Mouse (Mus musculus) testis, postnatal 14 days (tissue): ENCODE measurements around the gene Lhpp.
"Not testable (repeated sequence)": the region's sequence is repeated elsewhere in the genome, so short reads cannot be mapped to it uniquely, and the experiment has no call there.

Experiments
- DNase-seq: peaks from one replicate; pipeline ENCODE4 v3.0.0; 2021; ENCODE audit warnings: low spot score

Lhpp gene

GRCm38 (mm10) chr7:132646514-132646913, 36.1 kb downstream of the Lhpp start:
- DNase-seq, result no peak

DNA sequence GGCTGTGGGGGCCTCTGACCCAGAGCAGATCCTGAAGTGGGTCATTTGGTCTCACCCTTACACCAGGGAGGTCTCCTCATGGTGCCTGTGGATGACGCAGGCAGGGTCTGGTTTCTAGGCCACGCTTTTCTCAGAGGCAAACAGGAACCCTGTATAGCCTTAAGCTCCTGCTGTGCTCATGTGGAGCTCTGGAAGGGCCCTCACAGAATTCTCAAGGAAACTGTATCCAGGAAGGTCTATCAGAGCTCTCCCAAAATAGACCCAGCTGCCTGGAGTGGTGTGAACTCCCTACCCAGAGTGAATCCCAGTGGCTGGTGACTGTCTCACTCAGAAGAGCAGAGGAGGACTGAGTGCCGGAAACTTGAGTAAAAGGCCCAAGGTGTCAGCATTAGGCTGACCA, 44.0 kb downstream of the Lhpp start:
- DNase-seq, result no peak

GRCm38 (mm10) chr7:132656075-132656474, 45.6 kb downstream of the Lhpp start:
- peak; percentile 69 for DNase-seq

- peak; percentile 69 for DNase-seq
Measured at GRCm38 (mm10) chr7:132656548-132656947, 46.1 kb downstream of the Lhpp start.

DNA sequence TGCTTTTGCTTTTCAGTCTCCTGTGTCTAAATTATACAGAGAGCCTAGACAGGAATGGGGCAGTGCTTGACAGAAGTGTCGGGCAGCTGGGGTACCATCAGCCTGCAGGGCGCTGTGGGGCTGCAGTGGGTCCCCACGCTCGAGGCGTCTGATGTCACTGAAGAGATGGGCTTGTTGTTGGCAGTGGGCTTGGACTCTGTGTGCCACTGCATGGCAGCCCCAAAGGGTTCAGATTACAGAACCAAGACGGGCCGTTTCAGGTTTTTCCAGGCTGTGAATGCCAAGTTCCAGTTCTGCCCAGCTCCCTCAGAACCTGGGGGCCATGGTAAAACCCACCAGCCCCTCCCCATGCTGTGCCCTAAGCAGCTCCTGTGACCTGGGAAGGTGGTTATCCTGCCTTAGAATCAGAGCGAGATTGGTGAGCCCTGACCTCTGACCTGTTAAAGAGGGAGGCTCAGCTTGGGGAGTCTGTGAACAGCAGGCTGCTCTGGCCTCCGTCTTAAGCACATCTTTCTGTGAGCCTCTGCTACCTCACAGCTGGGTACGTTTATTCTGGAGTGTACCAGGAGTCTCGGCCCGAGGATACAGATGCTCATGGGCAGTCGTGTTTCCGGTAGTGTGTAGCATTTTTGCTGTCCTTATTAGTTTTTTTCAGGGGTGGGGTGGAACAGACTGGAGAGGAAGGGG, 47.1 kb downstream of the Lhpp start:
- DNase-seq, result no peak

DNA sequence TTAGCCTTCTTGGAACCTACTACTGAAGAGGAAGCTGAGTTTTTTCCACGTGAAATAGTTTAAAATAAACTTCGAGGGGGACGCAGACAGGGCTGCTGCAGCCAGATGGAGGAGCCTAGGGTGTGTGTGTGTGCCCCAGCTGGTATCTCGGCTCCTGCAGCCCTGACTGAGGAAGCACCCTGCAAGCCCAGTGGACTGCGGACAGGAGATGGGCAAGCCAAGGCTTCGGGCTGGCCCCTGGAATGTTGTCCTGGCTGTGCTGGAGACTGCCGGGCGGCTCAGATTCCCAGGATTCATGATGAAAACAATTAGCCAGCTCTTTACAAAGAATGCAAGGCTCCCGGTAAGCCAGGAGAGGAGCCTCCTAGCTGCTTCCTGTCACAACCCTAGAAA, 47.6 kb downstream of the Lhpp start:
- no peak for DNase-seq

- no peak for DNase-seq
Measured at GRCm38 (mm10) chr7:132658688-132659087, 48.2 kb downstream of the Lhpp start.

DNA sequence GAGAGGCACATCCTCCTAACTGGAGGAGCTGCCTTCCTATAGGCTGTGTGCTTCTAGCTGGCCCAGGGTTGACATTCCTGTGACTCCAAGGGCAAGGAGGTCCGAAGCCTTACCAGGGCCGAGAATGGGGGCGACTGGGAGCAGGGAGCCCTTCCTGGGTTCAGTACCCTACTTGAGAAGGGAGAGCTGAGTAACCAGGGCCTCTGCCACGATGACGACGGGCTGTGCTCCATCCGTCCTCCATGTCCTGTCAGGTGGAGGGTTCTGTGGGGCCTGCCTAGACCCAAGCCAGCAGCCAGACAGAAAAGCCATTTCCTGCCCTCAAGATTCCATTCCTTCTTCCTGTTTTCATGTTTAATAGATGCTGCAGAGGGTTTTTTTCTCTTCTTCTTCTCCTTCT, 49.2 kb downstream of the Lhpp start:
- DNase-seq, result no peak

DNA sequence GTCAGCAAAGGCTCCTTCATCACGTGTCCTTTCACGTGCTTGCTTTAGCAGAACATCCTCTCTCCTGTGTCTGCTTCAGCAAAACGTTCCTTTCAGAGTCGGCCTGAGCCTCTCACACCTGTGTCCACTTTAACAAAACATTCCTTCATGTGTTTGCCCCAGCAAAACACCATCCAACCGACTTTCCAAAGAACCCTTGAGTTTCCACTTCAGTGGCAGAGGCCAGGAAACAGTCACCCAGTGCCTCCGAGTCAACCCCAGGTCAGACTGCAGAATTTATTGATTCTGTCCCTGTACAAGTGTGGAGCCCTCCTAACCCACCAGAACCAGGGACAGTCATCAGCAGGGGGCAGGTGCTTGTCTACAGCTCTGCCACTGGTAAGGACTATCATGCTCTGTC, 52.4 kb downstream of the Lhpp start:
- not testable (repeated sequence) for DNase-seq

- no peak for DNase-seq
Measured at GRCm38 (mm10) chr7:132664815-132665214, 54.4 kb downstream of the Lhpp start.

DNA sequence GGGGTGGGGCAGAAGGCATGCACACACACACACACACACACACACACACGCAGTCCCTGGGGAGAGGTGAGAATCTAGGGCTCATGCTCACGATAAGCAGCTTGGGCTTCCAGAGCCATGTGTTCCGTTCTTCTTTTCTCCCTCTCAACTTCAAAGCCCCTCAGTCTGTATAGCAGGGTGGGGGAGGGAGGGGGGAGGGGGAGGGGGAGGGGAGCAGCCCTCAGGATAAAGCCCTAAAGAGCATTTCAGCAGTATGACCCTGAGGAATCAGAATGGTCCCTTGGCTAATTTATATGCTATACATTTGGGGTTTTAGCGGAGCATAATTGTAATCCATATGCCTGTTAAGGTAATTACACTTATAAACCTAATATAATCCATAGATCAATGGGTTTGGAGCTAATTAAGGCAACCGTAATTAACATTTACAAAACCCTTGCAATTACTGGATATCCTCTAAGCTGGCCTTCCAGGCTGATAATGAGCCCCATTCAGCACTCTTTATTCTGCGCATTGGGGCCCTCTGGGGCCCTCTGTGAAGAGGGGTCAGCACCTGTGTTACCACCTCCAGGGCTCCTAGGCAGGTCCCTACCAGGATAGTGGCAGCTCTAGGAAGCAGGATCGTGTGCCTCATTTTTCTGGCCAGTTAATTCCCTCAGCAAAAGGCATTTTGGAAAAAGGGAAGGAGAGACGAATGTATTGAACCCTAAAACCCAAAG, 55.4 kb downstream of the Lhpp start:
- DNase-seq, result no peak

- no peak for DNase-seq
Measured at GRCm38 (mm10) chr7:132666516-132666915, 56.1 kb downstream of the Lhpp start.

DNA sequence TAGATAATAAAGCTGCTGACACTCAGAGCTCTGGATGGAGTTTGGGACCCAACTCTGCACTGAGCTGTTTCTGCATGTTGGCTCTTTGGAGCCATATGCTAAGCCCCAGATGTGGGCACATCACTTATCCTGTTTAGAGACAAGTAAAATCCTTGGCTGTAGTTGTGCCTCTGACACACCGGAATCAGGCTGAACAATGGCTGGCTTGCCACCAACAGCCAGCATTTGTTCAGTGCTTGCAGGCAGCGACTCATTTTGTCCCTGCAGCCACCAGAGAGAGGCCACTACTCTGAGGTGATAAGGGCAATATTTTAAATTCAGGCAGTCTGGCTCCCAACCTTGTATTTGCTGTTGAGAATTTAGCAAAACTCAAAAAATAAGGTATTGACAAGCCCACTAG, 58.2 kb downstream of the Lhpp start:
- no peak for DNase-seq

GRCm38 (mm10) chr7:132669999-132670862, 59.8 kb downstream of the Lhpp start:
- DNase-seq, result no peak

DNA sequence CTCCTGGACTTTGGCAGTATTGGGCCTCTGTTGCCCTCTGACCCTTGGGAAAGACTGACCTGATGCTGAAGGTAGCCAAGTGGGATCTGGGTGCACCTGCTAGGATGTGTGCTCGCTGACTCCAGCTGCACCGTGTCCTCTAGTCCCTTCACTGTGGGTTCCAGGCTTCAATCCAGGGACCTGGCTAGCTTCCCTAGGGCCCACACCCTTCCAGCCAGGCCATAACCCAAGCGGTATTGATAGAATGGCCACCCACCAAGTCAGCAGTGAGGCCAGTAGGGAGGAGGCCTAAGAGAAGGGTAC, 60.4 kb downstream of the Lhpp start:
- DNase-seq, result peak; percentile 67

DNA sequence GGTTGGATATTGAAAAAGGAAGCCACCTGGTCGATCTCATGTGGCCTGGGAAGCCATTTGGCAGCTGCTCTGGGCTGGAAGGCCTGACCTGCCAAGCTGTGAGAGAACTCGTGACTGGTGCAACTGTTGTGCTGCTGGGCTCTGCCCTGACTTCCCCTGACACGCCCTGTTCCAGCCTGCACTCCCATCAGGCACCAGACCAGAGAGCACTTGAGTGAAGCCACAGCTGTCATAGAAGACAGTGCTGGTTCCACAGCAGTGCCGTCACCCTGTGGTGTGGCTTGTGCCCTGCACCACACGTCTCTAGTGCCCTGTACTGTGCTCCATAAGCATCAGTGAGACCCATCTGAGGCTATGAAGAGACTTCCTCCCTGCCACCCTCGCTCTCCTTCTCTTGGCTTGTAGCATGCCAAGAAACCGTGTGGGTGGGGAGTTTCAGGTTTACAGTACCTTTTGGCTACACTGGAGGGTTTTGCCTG, 62.1 kb downstream of the Lhpp start:
- DNase-seq, result no peak

- DNase-seq, result peak; percentile 40
Measured at GRCm38 (mm10) chr7:132673931-132674755, 63.7 kb downstream of the Lhpp start.

- no peak for DNase-seq
Measured at GRCm38 (mm10) chr7:132675922-132676321, 65.5 kb downstream of the Lhpp start.

DNA sequence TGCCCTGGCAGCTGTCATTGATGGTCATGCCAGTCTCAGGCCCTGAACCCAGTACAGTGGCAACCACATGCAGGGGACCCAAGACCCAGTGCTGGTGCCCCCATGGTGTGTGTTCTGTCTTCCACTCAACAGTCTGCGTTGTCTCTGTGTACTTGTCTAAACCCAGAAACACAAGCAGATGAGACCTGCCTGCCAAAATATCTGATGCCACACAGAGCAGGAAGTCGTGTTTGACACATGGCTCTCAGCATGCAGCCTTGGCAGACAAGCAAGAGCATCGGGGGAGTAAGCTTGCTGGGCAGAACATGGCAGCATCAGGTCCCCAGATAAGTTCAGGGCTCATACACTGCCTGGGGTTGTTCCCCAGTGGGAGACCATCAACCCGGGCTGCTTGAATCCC, 68.7 kb downstream of the Lhpp start:
- no peak for DNase-seq

- DNase-seq, result no peak
Measured at GRCm38 (mm10) chr7:132679549-132679948, 69.1 kb downstream of the Lhpp start.

DNA sequence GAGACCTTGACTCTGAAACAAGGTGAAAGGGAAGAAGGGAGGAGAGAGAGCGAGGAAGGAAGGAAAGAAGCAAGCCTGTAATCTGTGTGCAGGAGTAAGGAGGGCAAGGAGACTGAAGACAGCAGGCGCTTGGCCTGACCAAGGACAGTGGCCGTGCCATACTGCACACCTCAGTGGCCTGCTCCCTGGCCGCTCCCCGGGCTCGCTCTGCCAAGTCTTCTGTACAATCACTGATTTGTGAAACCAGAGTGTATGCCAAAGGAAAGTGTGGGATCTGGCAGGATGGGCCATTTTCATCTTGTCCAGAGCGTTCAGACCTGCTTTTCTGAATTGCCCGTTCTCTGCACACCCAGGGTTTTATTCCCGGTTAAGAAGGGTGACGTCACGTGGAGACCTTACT, 70.9 kb downstream of the Lhpp start:
- DNase-seq, result no peak

DNA sequence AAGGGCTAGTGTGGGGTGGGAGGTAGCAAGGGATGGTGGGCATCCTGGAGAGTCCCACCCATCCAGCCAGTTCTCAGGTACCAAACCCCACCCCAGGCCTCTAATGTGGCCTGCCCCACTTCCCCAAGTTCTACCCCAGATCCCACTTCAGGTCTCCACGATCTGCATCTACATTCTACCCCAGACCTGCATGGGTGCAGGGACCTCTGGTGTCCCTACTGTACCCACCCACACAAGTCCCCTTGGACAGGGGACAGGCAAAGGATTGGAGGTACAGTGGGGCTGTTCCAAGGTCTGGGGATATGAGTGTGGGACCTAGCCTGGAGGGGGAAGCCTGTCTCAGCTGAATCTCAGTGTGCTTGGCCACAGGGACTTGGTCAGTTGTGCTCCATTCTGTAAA, 71.4 kb downstream of the Lhpp start:
- no peak for DNase-seq
